Mouse (Mus musculus): ENCODE measurements around the gene Tmeff1.

DNA sequence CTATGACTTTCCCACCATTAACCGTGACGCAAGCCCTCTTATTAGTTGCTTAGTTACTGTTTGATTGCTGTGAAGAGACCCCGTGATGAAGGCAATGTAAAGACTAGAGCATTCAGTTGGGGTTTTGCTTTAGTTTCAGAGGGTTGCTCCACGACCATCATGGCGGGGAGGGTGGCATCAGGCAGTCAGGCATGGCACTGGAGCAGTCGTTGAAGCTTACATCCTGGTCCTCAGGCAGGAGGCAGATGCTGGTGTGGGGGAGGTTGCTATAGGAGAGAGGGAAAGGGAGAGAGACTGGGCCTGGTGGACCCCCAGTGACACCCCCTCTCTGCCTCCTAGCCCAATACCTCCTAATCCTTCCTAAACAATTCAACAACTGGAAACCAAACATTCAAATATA lies 35.1 kb downstream of the Tmeff1 start:
- TF ChIP-seq CTCF (IDR thresholded peaks at IDR 0.05; ENCODE audit: control insufficient read depth, insufficient read depth, insufficient replicate concordance, low read depth, low read length) (no peak), POLR2A (IDR thresholded peaks at IDR 0.05; ENCODE audit: control insufficient read depth, low read depth, low read length) (no peak)
